Mouse (Mus musculus) thymus, adult 2 months (tissue): Measurements from ENCODE around the gene Radil. TPM values are rescaled to one million over a fixed set of nuclear protein-coding genes. Genes with fewer than 3 reads are reported as not detected.

Experiments
- DNase-seq: peaks from one replicate; pipeline ENCODE4 v3.0.0; 2021
- H3K27ac ChIP-seq: fragments of 200-500 bp; 2 replicates; pipeline ENCODE4 v1.5.1; 2012; ENCODE audit warnings: low read length, control low read depth; ENCODE audit not compliant: control insufficient read depth, insufficient read depth
- H3K27me3 ChIP-seq: fragments of 200-500 bp; 2 replicates; pipeline ENCODE4 v1.6.1; 2012; ENCODE audit warnings: mild to moderate bottlenecking, low read length, moderate library complexity, mixed read lengths; ENCODE audit not compliant: control insufficient read depth, insufficient read depth
- H3K36me3 ChIP-seq: fragments of 200-500 bp; 2 replicates; pipeline ENCODE4 v1.6.1; 2012; ENCODE audit warnings: mild to moderate bottlenecking, low read length, moderate library complexity; ENCODE audit not compliant: control insufficient read depth, insufficient read depth
- H3K4me1 ChIP-seq: fragments of 200-500 bp; replicated peaks from 2 replicates; pipeline ENCODE4 v1.6.1; 2012; ENCODE audit warnings: low read length; ENCODE audit not compliant: control insufficient read depth, insufficient read depth
- H3K4me3 ChIP-seq: fragments of 200-500 bp; 2 replicates; pipeline ENCODE4 v1.5.1; 2012; ENCODE audit warnings: mild to moderate bottlenecking, low read length, control low read depth, moderate library complexity; ENCODE audit not compliant: control insufficient read depth, insufficient read depth
- CTCF ChIP-seq: fragments of 200-500 bp; IDR thresholded peaks from 2 replicates; pipeline ENCODE4 v1.5.1; 2012; ENCODE audit warnings: mild to moderate bottlenecking, control low read depth, low read length, moderate library complexity, borderline replicate concordance; ENCODE audit not compliant: control insufficient read depth, poor library complexity, insufficient read depth; ENCODE audit errors: extremely low read depth
- POLR2A ChIP-seq: fragments of 200-500 bp; IDR thresholded peaks from 2 replicates; pipeline ENCODE4 v1.6.1; 2012; ENCODE audit warnings: mild to moderate bottlenecking, low read length, control low read depth, moderate library complexity; ENCODE audit not compliant: control insufficient read depth, poor library complexity, insufficient read depth; ENCODE audit errors: extremely low read depth
- WGBS: fragments of 180-500 bp; shearing (Covaris S2); methylation state at CpG from one replicate; pipeline ENCODE4 v1.1.7; 2018; 5-methylcytosine and 5-hydroxymethylcytosine counted together
- polyA plus RNA-seq: library from polyadenylated mRNA; depleted of rRNA; stranded (reverse); fragments of >200 nt; gene quantifications from 2 replicates; pipeline ENCODE4 v1.2.3, GENCODE M21; 2012; rRNA removed

The Radil gene
- polyA plus RNA-seq, 1 experiment = 1.9 TPM

DNA sequence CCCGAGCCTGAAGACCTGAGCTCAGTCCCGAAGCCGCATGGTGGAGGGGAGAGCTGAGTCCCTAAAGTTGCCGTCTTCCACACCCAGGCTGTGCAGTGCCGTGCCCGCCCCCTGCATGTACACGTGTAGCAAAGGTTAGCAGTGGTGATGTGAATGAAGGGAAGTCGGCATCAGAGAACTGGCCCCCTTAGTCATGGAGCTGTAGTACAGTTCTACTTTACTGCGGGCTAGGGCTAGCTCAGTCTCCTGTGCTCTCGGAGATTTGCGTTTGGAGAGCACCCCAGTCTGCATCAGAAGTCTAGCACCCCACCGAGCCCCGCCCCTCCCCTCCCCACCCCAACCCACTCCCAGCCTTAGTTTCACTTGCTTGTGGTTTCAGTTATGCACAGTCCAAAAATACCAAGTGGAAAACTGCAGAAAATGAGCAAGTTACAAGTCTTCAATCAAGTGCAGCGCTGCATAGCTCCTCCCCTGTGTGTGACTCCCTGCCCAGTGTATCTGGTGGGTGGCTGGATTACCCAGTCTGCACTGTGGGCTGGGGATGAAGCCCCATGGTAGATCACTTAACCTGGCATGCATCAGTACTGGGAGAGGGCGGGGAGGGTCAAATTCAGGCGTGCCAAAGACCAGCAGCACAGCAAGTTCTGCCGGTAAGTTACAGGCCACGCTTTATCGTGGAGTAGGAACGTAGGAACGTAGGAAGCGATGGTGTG lies 109.4 kb downstream of the Radil start:
- peak overlapping the region; percentile 77 for H3K27ac ChIP-seq
- TF ChIP-seq POLR2A (no peak), CTCF (no peak)
- peak overlapping the region; percentile 28 for H3K4me3 ChIP-seq
- no peaks in the 10 kb centered on the region; the same call in 1 of the 2 replicates for H3K36me3 ChIP-seq
- H3K27me3 ChIP-seq = no peaks in the 10 kb centered on the region
- peaks cover 59% of the 10 kb centered on the region for H3K4me1 ChIP-seq
- WGBS = 7% methylated on average over 22 of the region's 22 CpGs
- peak; percentile 41 for DNase-seq

DNA sequence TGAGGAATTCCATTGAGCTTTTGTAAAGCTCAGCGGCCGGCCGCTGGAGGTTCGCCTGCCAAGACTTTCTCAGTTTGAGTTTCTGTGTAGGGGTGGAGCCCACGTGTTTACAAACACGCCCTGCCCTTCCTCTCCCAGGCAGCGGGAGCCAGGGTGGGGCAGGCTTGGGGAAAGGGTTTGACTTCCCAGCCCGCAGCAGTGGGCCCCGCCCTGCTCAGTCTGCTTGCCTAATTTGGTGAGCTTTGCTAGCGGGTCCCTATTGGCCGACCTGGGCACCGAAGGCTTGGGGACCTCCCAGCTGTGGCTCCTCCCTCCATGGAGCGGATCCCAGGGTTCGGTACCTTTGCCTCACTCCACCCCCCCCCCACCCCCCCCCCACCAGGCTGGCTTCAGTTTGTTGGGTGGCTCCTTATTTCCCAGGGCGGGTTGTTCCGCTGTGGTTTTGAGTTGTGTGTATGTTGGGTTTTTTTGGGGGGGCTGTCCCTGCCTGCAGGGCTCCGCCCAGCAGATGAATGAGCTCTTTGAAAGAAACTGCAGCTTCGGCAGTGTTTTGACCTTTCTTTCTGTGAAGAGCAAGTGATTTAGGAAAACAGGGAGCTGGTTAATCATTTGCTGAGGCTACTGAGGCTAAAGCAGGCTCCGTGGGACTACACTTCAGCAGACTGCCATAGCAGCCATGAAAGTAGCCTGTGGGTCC lies 110.3 kb downstream of the Radil start:
- H3K27ac ChIP-seq = peak overlapping the region; percentile 77
- peaks cover 57% of the 10 kb centered on the region for H3K4me1 ChIP-seq
- 0 out of 2 replicates have a peak, but pooled peaks have one; percentile 54 for TF ChIP-seq POLR2A
- no peak for TF ChIP-seq CTCF
- H3K27me3 ChIP-seq = no peaks in the 10 kb centered on the region
- WGBS = under 1% methylated on average over 19 of the region's 19 CpGs
- H3K4me3 ChIP-seq = peak overlapping the region; percentile 28
- H3K36me3 ChIP-seq = peaks cover 6% of the 10 kb centered on the region
- DNase-seq = peak; percentile 89

DNA sequence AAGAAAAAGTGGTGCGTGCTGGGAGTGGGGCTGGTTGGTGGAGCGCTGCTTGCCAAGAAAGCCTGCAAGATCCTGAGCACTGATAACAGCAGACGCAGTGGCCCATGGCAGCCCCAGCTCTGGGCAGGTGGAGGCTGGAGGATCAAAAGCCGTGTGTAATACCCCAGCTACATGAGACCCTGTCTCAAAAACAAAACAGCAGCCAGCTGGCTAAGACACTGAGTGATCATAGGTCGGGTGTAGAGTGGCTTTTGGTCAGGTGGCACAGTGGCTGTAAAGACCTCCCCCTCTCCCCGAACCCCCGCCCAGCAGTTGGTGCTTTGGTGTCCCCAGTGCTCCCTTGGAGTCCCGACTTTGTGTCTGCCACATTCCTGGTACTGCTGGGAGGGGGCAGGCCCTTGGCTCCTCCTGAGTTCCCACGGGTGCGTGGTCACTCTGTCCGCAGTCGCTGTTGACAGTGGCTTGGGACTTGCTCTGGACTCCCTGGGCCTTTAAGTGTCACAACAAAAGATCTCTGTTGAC lies 110.9 kb downstream of the Radil start:
- Histone ChIP-seq H3K4me3 (peak overlapping the region; percentile 28), H3K4me1 (peaks cover 51% of the 10 kb centered on the region), H3K27ac (peak overlapping the region; percentile 70; the same call in 1 of the 2 replicates), H3K36me3 (peaks cover 10% of the 10 kb centered on the region), H3K27me3 (no peaks in the 10 kb centered on the region)
- TF ChIP-seq CTCF (no peak), POLR2A (no peak)
- DNase-seq = peak; percentile 42
- WGBS = 2% methylated on average over 12 of the region's 12 CpGs

DNA sequence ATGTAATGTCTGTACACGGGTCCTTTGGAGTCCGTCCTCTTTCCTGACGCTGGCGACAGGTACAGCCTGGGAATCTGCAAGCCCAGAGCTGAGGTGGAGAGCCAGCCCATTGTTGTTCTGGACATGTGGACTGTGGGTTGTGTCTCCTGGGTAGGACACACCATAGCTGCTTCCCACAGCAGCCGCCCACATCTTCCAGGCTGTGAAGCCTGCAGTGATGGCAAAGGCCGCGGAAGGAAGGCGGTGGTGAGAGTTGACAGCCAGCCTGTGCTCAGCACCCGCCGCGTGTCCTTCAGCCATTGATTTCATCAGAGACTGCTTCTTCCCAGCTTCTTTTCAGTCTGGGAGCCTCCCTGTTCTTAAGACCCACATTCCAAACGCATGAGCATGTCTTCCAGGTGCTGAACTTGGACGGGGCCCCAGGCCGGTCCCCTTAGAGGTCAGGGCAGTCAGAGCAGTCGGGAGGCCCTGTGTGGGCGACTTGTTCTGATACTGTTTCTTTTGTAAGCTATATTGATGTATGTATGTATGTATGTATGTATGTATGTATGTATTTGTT lies 112.4 kb downstream of the Radil start:
- TF ChIP-seq CTCF (no peak), POLR2A (no peak)
- no peaks in the 10 kb centered on the region for H3K27me3 ChIP-seq
- no peak overlapping the region for H3K4me3 ChIP-seq
- DNase-seq = no peak
- WGBS = 97% methylated on average over 16 of the region's 16 CpGs
- no peak overlapping the region for H3K27ac ChIP-seq
- H3K36me3 ChIP-seq = peaks cover 12% of the 10 kb centered on the region
- H3K4me1 ChIP-seq = peaks cover 37% of the 10 kb centered on the region

DNA sequence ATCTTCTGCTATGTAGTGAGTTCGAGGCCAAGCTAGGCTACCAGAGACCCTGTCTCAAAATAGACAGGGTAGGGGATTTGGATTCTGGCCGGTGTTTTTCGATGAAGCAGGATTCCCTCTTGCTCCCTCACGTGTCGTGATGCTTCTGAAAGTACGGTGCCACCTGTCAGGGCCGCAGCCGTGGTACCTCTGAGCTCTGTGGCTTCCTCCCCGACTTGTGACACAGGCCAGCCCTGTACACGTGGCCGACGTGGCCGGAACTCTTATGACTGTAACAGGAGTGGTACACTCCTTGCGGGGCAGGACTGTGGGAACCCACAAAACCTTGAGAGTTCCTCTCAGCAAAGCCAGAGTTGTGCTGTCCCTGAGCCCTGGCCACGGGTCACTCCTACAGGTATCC lies 115.2 kb downstream of the Radil start:
- Histone ChIP-seq H3K4me3 (no peak overlapping the region), H3K27ac (no peak overlapping the region), H3K36me3 (peaks cover 12% of the 10 kb centered on the region), H3K27me3 (no peaks in the 10 kb centered on the region), H3K4me1 (peaks cover 15% of the 10 kb centered on the region)
- DNase-seq = peak; percentile 36
- 92% methylated on average over 15 of the region's 15 CpGs for WGBS
- TF ChIP-seq POLR2A = no peak
- TF ChIP-seq CTCF = no peak

Other genes starting within 250 kb of the Radil start
- gene Foxk1, start 149.6 kb downstream of the Radil start, polyA plus RNA-seq = 27.9 and 33.7 TPM in 2 replicates
- gene Ap5z1, start 87.2 kb downstream of the Radil start, polyA plus RNA-seq = 75.2 and 87.1 TPM in 2 replicates
- gene Papolb, start 21.0 kb downstream of the Radil start, polyA plus RNA-seq = 0.04 TPM in 1 of 2 replicates, not detected in the other
- gene Mmd2, start 57.7 kb upstream of the Radil start, polyA plus RNA-seq = 0.20 and 0.54 TPM in 2 replicates
- 54.4 and 65.6 TPM in 2 replicates for gene Wipi2, start 76.6 kb upstream of the Radil start, polyA plus RNA-seq
- 1.2 and 1.5 TPM in 2 replicates for gene Slc29a4, start 141.4 kb upstream of the Radil start, polyA plus RNA-seq